Mouse (Mus musculus): ENCODE results near the gene Hnrnpm.

Hnrnpm gene

GRCm38 (mm10) chr17:33597271-33597670, 89.4 kb downstream of the Hnrnpm start:
- DNase-seq (ENCODE audit: low spot score) = no peak

All from T-cell, adult 2 months (primary cell).